Comparison of ENCODE assay signal across 8 mouse cellular contexts in the genomic region with DNA sequence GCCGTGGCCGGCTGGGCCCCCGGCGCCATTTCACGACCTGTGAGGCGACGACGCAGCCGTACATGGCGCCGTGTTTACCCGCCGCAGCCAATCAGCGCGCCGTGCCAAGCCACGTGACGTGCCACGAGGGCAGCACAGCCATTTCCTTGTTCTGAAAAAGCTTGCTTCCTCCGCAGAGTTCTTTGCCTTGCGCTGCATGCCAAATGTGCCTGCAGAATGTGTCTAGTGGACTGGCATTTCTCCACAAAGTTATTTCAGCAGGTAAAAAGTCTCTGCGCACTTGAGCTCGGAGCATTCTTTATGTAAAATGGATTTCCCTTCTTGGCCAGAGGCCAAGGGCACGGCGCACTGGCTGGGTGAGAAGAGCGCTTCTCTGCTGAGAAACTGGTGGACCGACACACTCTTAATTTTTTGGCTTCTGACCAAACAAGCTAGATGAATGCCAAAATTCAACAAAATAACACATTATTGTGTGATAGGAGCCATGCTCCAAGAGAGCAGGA.
DNase-seq lines count a peak whose midpoint lies in the region; ATAC-seq and TF ChIP-seq lines count a peak whose summit lies in the region.

No protein-coding gene starts in this region.

- intact Hi-C loops in heart, postnatal 10 days (cut with DNase I), result loop anchor here (2.0 to 5.0 kb wide), 3 partner anchors 53 to 238 kb away; no protein-coding TSS in a partner anchor

- peak overlapping the region; percentile 38 for H3K9ac ChIP-seq in forebrain, postnatal 0 days
- 0 out of 2 replicates have a peak overlapping the region, but pooled peaks have one; percentile 6 for H3K9ac ChIP-seq in liver, postnatal 0 days (replicated peaks)

- peak; percentile 96 for DNase-seq in Muller cell, postnatal 12 days (ENCODE audit: inconsistent ontology term)
- DNase-seq in forebrain, postnatal 0 days, result peak; percentile 98
- peak; percentile 98 for DNase-seq in heart, postnatal 10 days
- peak; percentile 96 to 97 for DNase-seq in layer of hippocampus, adult 2 months (ENCODE audit: low spot score in 2 of 2)
- peak; percentile 58 for DNase-seq in liver, postnatal 0 days
- DNase-seq in right cerebral cortex, adult 2 months (ENCODE audit: low spot score in 2 of 2), result peak; percentile 97 to 98
- DNase-seq in embryo, embryonic 11 days, result no peak

- H3K27ac ChIP-seq in brown adipose tissue, adult 24 weeks (replicated peaks; ENCODE audit: low read depth, low read length), result peak overlapping the region; percentile 95
- H3K27ac ChIP-seq in forebrain, postnatal 0 days (ENCODE audit: low read depth, low read length), result peak overlapping the region; percentile 83
- peak overlapping the region; percentile 95 for H3K27ac ChIP-seq in layer of hippocampus, adult 2 months
- peak overlapping the region; percentile 90 for H3K27ac ChIP-seq in liver, postnatal 0 days (ENCODE audit: low read depth)

- peaks cover 22% of the 10 kb centered on the region for H3K4me1 ChIP-seq in brown adipose tissue, adult 24 weeks (ENCODE audit: control insufficient read depth, insufficient read depth, insufficient read length, low read length)
- H3K4me1 ChIP-seq in forebrain, postnatal 0 days (ENCODE audit: insufficient read depth), result peaks cover 28% of the 10 kb centered on the region; the same call in 1 of the 2 replicates
- peaks cover 17% of the 10 kb centered on the region for H3K4me1 ChIP-seq in liver, postnatal 0 days (ENCODE audit: insufficient read depth)

- no peak for TF ChIP-seq EP300 in liver, postnatal 0 days (IDR thresholded peaks at IDR 0.05; ENCODE audit: low read depth)

- no peak for TF ChIP-seq CTCF in forebrain, postnatal 0 days (IDR thresholded peaks at IDR 0.05; ENCODE audit: low read depth)
- no peak for TF ChIP-seq CTCF in layer of hippocampus, adult 2 months (conservative IDR thresholded peaks at IDR 0.05)
- TF ChIP-seq CTCF in liver, postnatal 0 days (IDR thresholded peaks at IDR 0.05; ENCODE audit: low read depth), result no peak

- peak overlapping the region; percentile 44 for H3K4me2 ChIP-seq in forebrain, postnatal 0 days (ENCODE audit: low read depth)
- peak overlapping the region; percentile 11 for H3K4me2 ChIP-seq in liver, postnatal 0 days (ENCODE audit: low read depth, low read length)

- H3K27me3 ChIP-seq in forebrain, postnatal 0 days (ENCODE audit: insufficient read depth, low read length), result no peaks in the 10 kb centered on the region
- no peaks in the 10 kb centered on the region for H3K27me3 ChIP-seq in liver, postnatal 0 days (ENCODE audit: insufficient read depth, low read length)

- H3K4me3 ChIP-seq in brown adipose tissue, adult 24 weeks (ENCODE audit: insufficient read depth, low read depth, low read length), result peak overlapping the region; percentile 66
- peak overlapping the region; percentile 43 for H3K4me3 ChIP-seq in forebrain, postnatal 0 days (ENCODE audit: low read depth, low read length)
- peak overlapping the region; percentile 65 for H3K4me3 ChIP-seq in layer of hippocampus, adult 2 months
- H3K4me3 ChIP-seq in liver, postnatal 0 days (ENCODE audit: low read depth, low read length), result no peak overlapping the region

- WGBS in forebrain, postnatal 0 days, result 28% methylated on average over 27 of the region's 27 CpGs
- 76% methylated on average over 27 of the region's 27 CpGs for WGBS in liver, postnatal 0 days (ENCODE audit: insufficient replicate concordance)

- no peaks in the 10 kb centered on the region for H3K36me3 ChIP-seq in forebrain, postnatal 0 days (ENCODE audit: insufficient read depth)
- no peaks in the 10 kb centered on the region for H3K36me3 ChIP-seq in liver, postnatal 0 days (replicated peaks; ENCODE audit: insufficient read depth, low read length)

- H3K9me3 ChIP-seq in forebrain, postnatal 0 days (ENCODE audit: low read length), result no peaks in the 10 kb centered on the region
- no peaks in the 10 kb centered on the region for H3K9me3 ChIP-seq in liver, postnatal 0 days (ENCODE audit: low read length)

- peak; percentile 98 for ATAC-seq in forebrain, postnatal 0 days
- peak; percentile 28; the same call in 1 of the 2 replicates for ATAC-seq in liver, postnatal 0 days
